Mouse (Mus musculus) right cerebral cortex, postnatal 36 days (tissue): ENCODE measurements around the gene Cops3.

Experiments
- DNase-seq, 2 experiments: peaks; one replicate each; pipeline ENCODE4 v3.0.0; 2022; ENCODE audit warnings: low spot score in 2 of 2, mixed read lengths in 1 of 2

The Cops3 gene

GRCm38 (mm10) chr11:59810480-59811158 lies 29.0 kb downstream of the Cops3 start:
- no peak for DNase-seq

GRCm38 (mm10) chr11:59809670-59810474 lies 29.8 kb downstream of the Cops3 start, which contains the start of gene Flcn:
Flcn (minus strand) TSS chr11:59810016.
- DNase-seq, result peak; percentile 74 to 82

- no peak for DNase-seq
Measured at GRCm38 (mm10) chr11:59809071-59809669, 30.5 kb downstream of the Cops3 start.

- DNase-seq, result no peak
Measured at GRCm38 (mm10) chr11:59808170-59808960, 31.3 kb downstream of the Cops3 start.

GRCm38 (mm10) chr11:59805656-59806055 lies 34.0 kb downstream of the Cops3 start:
- DNase-seq, result no peak

- DNase-seq, result no peak
Measured at GRCm38 (mm10) chr11:59805256-59805655, 34.4 kb downstream of the Cops3 start.

GRCm38 (mm10) chr11:59804409-59805110 lies 35.1 kb downstream of the Cops3 start:
- no peak for DNase-seq

GRCm38 (mm10) chr11:59803516-59803915 lies 36.1 kb downstream of the Cops3 start:
- no peak for DNase-seq

GRCm38 (mm10) chr11:59801881-59802280 lies 37.8 kb downstream of the Cops3 start:
- DNase-seq, result no peak

GRCm38 (mm10) chr11:59800412-59800811 lies 39.2 kb downstream of the Cops3 start:
- no peak for DNase-seq

- DNase-seq, result no peak
Measured at GRCm38 (mm10) chr11:59793390-59793789, 46.2 kb downstream of the Cops3 start.

GRCm38 (mm10) chr11:59789311-59789710 lies 50.3 kb downstream of the Cops3 start:
- DNase-seq, result no peak

GRCm38 (mm10) chr11:59787199-59787781 lies 52.3 kb downstream of the Cops3 start, which contains the start of gene Pld6:
Pld6 (minus strand) TSS chr11:59787645.
- DNase-seq, result peak in 1 of 2 experiments; percentile 16

- DNase-seq, result no peak
Measured at GRCm38 (mm10) chr11:59786444-59787198, 53.0 kb downstream of the Cops3 start.

GRCm38 (mm10) chr11:59783591-59783990 lies 56.0 kb downstream of the Cops3 start:
- DNase-seq, result no peak

GRCm38 (mm10) chr11:59782091-59782590 lies 57.5 kb downstream of the Cops3 start:
- DNase-seq, result no peak

- DNase-seq, result no peak
Measured at GRCm38 (mm10) chr11:59780241-59780640, 59.4 kb downstream of the Cops3 start.

GRCm38 (mm10) chr11:59779406-59779805 lies 60.2 kb downstream of the Cops3 start:
- no peak for DNase-seq

- DNase-seq, result no peak
Measured at GRCm38 (mm10) chr11:59778874-59779223, 60.8 kb downstream of the Cops3 start.
